9 mouse cellular contexts compared by ENCODE assay signal in genomic region chr8:75211461-75211860, GRCm38 (mm10). TPM values are rescaled to one million over a fixed set of nuclear protein-coding genes. Genes with fewer than 3 reads are reported as not detected.
DNase-seq lines count a peak whose midpoint lies in the region; ATAC-seq and TF ChIP-seq lines count a peak whose summit lies in the region.
"Had no signal": no experiment of that assay in that cellular context is flagged by ENCODE, and none has a peak within 500 bp of the region (broad histone marks: within the 10 kb centered on the region; RNA-seq: fewer than 3 reads in every experiment).

No protein-coding gene starts in this region.

- H3K27ac ChIP-seq in heart, postnatal 0 days (ENCODE audit: low read depth), result peak overlapping the region; percentile 65
- H3K27ac ChIP-seq: hindbrain, embryonic 15.5 days had no signal

- peaks cover 36% of the 10 kb centered on the region for H3K27me3 ChIP-seq in heart, postnatal 0 days (ENCODE audit: control insufficient read depth, insufficient read depth, low read length)

- no peak overlapping the region for H3K4me2 ChIP-seq in heart, postnatal 0 days (ENCODE audit: low read depth, low read length)

- no peaks in the 10 kb centered on the region for H3K9me3 ChIP-seq in heart, postnatal 0 days (replicated peaks; ENCODE audit: control insufficient read depth, low read length)
- H3K9me3 ChIP-seq: hindbrain, embryonic 15.5 days had no signal

- peak; percentile 77 for ATAC-seq in heart, postnatal 0 days (ENCODE audit: insufficient read depth, low read depth)
- no peak for ATAC-seq in frontal cortex, adult (ENCODE audit: low TSS enrichment)

- TF ChIP-seq EP300 in heart, postnatal 0 days (IDR thresholded peaks at IDR 0.05; ENCODE audit: low read depth), result no peak

- H3K4me1 ChIP-seq in heart, postnatal 0 days (ENCODE audit: control insufficient read depth, insufficient read depth), result peaks cover 13% of the 10 kb centered on the region
- H3K4me1 ChIP-seq in lung, adult 2 months (ENCODE audit: control insufficient read depth, insufficient read depth, low read length), result peaks cover 7% of the 10 kb centered on the region

- H3K36me3 ChIP-seq in heart, postnatal 0 days (replicated peaks; ENCODE audit: control insufficient read depth, insufficient read depth, low read length), result no peaks in the 10 kb centered on the region
- H3K36me3 ChIP-seq: hindbrain, embryonic 15.5 days had no signal

- no peak for TF ChIP-seq POLR2A in lung, adult 2 months (IDR thresholded peaks at IDR 0.05; ENCODE audit: borderline replicate concordance, extremely low read depth, low read depth, low read length)

- H3K9ac ChIP-seq in heart, postnatal 0 days (replicated peaks; ENCODE audit: low read depth, low read length), result no peak overlapping the region
- H3K9ac ChIP-seq: hindbrain, embryonic 15.5 days had no signal

- H3K4me3 ChIP-seq in heart, postnatal 0 days (ENCODE audit: low read depth, low read length), result no peak overlapping the region
- no peak overlapping the region for H3K4me3 ChIP-seq in lung, adult 2 months (replicated peaks; ENCODE audit: extremely low read depth, low read depth, low read length)
- H3K4me3 ChIP-seq: hindbrain, embryonic 15.5 days had no signal

- 18% methylated on average over 3 of the region's 3 CpGs for WGBS in heart, postnatal 0 days
- WGBS in lung, adult 2 months, result 20% methylated on average over 3 of the region's 3 CpGs

- peak; percentile 67 for DNase-seq in MN1 (ENCODE audit: low spot score)
- DNase-seq in adrenal gland, adult (ENCODE audit: inconsistent age in 2 of 2, low spot score in 1 of 2), result peak; percentile 90 to 97
- DNase-seq in heart, postnatal 0 days (ENCODE audit: low spot score), result peak; percentile 55
- DNase-seq in lung, adult 2 months, result peak; percentile 87
- DNase-seq in layer of hippocampus, adult 18-20 months (ENCODE audit: low spot score in 2 of 2), result no peak
- no peak for DNase-seq in right cerebral cortex, adult 2 months (ENCODE audit: low spot score in 2 of 2)
- no peak for DNase-seq in thymus, postnatal 25 days

- TF ChIP-seq CTCF in heart, postnatal 0 days (IDR thresholded peaks at IDR 0.05; ENCODE audit: low read depth), result no peak
- TF ChIP-seq CTCF in lung, adult 2 months (IDR thresholded peaks at IDR 0.05; ENCODE audit: insufficient read depth, low read length), result no peak

RNA-seq across cellular contexts. Expression of gene Rasd2, which starts 2.3 kb away (rescaled TPM):
- 2.0 and 4.0 TPM in 2 replicates for total RNA-seq in heart, postnatal 0 days (2014; rRNA removed; ENCODE audit: low replicate concordance)
- 0.63 and 0.68 TPM in 2 replicates for polyA plus RNA-seq in heart, postnatal 0 days (2015; fragmentation: Nextera tagmentation; extraction: Ambion mirVana)
- 3.6 and 5.9 TPM in 2 replicates for polyA plus RNA-seq in lung, adult 2 months (2012; rRNA removed)
- 10 to 100 TPM; 79.6 to 80.5 TPM for total RNA-seq in layer of hippocampus, adult 18-20 months (2021)

Comparison
In these comparisons a context has a peak if more than half of its experiments do, and no peak if none do; other contexts are left out.
1. DNase-seq: peak in MN1 (single experiment), adrenal gland, adult (2 of 2), heart, postnatal 0 days (single experiment) and lung, adult 2 months (single experiment); none in layer of hippocampus, adult 18-20 months (0 of 2), right cerebral cortex, adult 2 months (0 of 2) and thymus, postnatal 25 days (single experiment).
2. RNA of gene Rasd2, which starts 2.3 kb away (total RNA-seq): 79.6 to 80.5 TPM in layer of hippocampus, adult 18-20 months; 2.0 to 4.0 TPM in heart, postnatal 0 days; every median in the first group is over 10 times any median in the second.